Mouse (Mus musculus) erythroblast, adult 5-6 weeks (primary cell): Measurements from ENCODE around the gene Txn2. TPM values are rescaled to one million over a fixed set of nuclear protein-coding genes. Genes with fewer than 3 reads are reported as not detected.

Source experiments
- ATAC-seq: replicated peaks from 2 replicates; pipeline ENCODE4 v1.8.0; 2016; ENCODE audit warnings: moderate number of reproducible peaks, mild to moderate bottlenecking, moderate TSS enrichment, inconsistent platforms; ENCODE audit not compliant: poor library complexity, low FRiP score, severe bottlenecking
- total RNA-seq, 2 experiments: library from RNA; stranded (forward) in 1 of 2; stranded (reverse) in 1 of 2; fragments of 150-400 nt in 1 of 2; fragments of 200-764, 138-1000 nt in 1 of 2; gene quantifications; 2 replicates each; pipeline versions ENCODE4 v1.2.3 to v1.2.4; 2015 to 2017; ENCODE audit warnings: low replicate concordance in 2 of 2

Txn2 gene
- total RNA-seq (2015; ENCODE audit: low replicate concordance) (63.7 and 67.4 TPM in 2 replicates), total RNA-seq (2017; ENCODE audit: low replicate concordance) (16.9 and 29.4 TPM in 2 replicates)

DNA sequence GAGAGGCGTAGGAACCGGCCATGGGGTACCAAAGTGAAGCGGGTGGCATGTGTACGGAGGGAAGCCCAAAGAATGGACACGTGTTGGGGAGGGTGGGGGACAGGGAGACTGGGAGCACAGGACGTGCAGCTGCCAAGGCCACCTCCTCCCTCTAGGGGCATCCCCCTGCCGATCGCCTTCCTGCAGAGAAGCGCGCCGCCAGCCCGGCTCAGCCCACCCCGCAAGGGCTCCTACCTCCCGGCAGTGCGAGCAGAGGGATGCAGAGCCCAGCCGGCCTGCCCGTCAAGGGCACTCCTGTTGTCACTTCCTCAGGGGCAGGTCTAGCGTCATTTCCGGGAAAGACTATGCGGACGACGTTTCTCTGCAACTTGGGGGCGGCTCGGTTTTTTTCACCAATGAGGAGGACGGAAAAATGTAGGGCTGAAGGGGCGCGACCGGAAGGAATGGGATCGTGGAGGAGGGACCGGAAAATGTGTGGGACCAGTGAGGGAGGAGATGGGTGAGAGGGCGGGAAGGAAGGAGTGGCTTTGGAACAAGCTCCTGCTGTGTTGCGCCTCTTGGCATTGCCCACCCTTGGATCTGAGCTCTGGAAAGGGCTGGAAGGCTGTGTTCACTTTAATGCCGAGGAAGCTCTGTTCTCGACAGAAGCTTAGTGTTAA is at the start of gene Txn2:
Gene Txn2 (minus strand): TSS at position 334 of the 659 bp plus-strand sequence.
- peak; percentile 85 for ATAC-seq

DNA sequence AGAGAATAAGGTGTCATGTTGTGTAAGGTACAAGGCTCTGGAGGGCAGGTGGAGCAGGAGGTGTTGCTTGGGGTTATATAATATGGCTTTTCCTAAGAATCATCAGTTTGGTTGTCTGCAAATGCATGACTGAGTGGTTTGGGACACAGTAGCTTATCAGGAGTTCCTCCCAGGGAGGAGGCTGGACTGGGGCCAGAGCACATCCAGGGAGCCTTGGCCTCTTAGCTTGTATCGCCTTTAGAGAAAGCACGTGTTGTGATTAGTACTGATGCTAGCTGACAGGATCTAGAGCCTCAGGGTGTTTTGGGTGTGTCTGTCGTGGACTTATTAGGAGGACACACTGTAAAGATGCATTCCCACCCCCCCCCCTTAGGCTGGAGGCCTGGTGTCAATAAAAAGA is 48.9 kb upstream of the Txn2 start:
- peak; percentile 69 for ATAC-seq

DNA sequence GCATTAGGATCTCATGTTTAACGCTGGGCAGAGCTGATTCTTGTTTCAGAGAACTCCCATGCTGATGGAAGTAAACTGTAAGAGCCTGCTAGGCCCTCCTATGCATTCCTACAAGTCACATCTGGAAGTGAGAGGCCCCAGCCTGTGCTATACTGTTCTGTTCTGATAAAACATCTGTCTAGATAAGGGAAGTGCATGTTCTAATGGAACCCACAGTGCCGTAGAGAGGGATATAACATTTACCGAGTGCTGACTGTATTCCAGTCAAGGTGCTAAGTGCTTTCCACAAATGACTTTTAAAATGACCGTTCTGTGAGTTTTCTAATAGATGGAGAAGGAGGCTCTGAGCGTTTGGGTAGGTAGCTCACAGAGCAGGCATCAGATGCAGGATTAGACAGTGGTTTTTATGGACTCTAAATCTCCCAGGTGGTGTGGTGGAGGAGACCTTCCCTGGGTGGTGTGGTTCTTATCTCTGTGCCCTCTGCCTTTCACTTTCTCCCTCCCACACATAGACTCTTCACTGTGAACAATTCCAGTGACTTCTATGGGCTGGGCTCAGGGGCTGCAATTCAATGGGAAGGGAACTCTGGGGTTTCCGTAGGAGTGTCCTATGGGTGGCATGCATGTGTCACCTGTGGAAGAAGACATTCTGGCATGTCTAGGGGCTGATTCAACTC is 45.5 kb upstream of the Txn2 start:
- ATAC-seq: no peak

- ATAC-seq: peak; percentile 88
Measured at GRCm38 (mm10) chr15:77970470-77971292, 41.9 kb upstream of the Txn2 start, which contains the start of gene Eif3d. Eif3d (minus strand) TSS chr15:77970813.

- ATAC-seq: peak; percentile 18
Measured at GRCm38 (mm10) chr15:77969940-77970469, 41.2 kb upstream of the Txn2 start.

GRCm38 (mm10) chr15:77965117-77965528 is 36.3 kb upstream of the Txn2 start:
- peak; percentile 66 for ATAC-seq

GRCm38 (mm10) chr15:77962447-77962846 is 33.6 kb upstream of the Txn2 start:
- no peak for ATAC-seq

DNA sequence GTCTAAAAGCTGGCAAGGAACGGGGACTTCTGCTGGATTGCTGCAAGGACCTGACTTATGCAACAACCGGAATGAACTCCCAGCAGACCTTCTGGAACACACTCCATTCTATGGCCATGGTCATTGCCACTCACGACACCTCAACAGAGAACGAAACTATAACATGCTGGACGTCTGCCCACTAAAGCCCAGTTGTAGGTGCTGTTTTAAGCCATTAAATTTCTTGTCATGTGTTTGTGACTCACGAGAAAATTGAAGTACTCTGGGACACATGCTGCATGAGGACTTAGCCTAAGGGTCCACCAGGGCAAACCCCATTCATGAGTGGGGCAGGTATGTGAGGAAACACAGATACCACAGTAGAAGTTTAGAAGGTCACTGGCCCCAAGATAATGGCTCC is 31.9 kb upstream of the Txn2 start:
- ATAC-seq: no peak

GRCm38 (mm10) chr15:77958071-77958470 is 29.3 kb upstream of the Txn2 start:
- no peak for ATAC-seq

DNA sequence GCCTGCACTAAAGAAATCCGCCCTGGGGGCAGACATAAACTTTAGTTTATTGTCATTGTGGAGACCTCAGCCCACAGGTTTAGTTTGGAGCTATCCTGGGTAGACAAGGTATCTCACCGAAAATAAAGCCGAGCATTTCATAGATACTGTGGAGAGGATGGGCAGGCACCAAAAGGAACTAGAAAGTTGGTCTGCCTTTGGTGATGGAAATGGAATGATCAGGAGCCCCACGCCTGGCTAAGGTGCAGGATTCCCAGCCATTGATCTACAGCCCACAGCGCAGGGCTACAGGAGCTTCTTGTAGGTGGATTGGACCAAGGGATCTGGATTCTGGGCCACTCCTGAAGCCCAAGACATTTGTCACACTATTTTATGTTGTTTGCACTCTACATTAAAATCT is 28.8 kb upstream of the Txn2 start:
- no peak for ATAC-seq

DNA sequence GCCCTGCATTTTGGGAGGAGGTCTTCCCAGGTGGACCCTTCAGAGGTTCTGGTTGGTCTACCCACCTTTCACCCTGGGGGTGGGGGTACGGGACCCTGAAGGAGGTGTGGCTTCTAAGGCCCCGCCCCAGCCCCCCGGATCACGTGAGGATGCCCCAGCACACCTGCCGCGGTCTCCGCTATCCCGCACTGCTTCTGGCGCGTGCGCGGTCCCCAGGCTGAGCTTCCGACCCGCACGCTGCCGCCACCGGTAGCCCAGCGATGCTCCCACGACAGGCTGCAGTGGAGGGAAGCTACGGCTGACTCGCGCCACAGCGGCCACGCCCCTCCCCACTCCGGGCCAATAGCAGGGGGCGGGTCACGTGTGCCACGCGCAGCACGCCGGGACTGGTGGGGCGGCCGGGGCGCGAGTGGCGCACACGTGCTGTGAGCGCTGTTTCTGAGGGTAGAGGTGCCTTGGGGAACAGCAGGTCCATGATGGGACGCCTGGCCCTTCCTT is 27.6 kb upstream of the Txn2 start, which contains the start of gene Foxred2:
Gene Foxred2 (minus strand): TSS at position 319 of the 498 bp plus-strand sequence.
- ATAC-seq: peak; percentile 71

- no peak for ATAC-seq
Measured at GRCm38 (mm10) chr15:77955440-77956403, 26.9 kb upstream of the Txn2 start.

DNA sequence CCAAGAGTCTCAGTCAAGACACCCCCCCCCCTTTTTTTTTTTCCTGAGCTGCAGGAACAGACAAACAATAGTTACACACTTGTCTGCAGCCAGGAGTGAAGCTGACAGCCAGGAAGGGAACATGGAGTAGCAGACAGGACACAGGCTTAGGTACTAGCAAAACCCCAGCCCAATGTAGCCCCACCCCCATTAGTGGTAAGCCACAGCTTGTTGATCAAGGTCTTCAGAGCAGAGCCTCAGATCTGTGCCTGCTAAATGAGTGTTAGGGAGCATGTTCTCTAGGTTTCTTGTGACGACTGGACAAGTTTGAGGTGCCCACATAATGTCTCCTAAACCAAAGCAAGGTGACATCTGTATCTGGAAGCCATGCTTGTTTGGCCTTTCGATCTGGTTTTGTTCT is 25.6 kb upstream of the Txn2 start:
- ATAC-seq: no peak

- no peak for ATAC-seq
Measured at GRCm38 (mm10) chr15:77952921-77953320, 24.1 kb upstream of the Txn2 start.

DNA sequence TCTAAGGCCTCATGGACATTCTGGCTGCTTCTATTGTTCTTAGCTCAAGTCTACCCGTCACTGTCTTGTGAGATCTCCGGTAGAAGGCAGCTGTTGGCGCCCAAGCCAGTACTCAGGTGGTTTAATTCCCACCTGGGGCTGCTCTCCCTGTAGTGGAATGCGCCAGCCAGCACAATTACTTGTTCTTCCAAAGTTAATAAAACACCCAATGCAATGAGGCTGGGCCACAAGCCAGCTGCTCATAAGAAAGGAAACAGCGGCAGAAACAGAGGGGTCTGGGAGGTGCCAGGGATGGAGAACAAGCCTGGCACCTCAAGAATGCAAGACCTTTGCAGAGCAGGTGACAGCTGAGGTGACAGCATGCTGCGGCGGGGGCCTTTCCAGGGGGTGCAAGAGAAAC is 20.3 kb upstream of the Txn2 start:
- no peak for ATAC-seq

DNA sequence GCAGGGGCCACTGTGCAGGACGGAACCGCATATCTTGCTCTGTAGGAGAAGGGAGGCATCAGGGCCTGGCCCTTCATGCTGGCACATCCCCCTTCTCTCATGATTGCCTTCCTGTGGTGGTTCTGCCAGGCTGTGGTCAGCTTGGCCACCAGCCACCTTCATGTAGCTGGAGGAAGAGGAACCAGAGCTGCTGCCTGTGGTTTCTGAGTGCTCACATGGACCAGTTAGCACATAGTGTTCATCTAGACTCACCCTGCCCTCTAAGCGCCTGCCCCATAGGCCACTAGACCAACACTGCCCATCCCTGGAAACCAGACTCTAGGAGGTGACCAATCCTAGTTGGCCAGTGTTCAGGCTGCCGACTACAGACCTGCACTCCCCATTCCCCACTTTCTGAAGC is 16.9 kb upstream of the Txn2 start:
- no peak for ATAC-seq

- no peak for ATAC-seq
Measured at GRCm38 (mm10) chr15:77941563-77941962, 12.8 kb upstream of the Txn2 start.

DNA sequence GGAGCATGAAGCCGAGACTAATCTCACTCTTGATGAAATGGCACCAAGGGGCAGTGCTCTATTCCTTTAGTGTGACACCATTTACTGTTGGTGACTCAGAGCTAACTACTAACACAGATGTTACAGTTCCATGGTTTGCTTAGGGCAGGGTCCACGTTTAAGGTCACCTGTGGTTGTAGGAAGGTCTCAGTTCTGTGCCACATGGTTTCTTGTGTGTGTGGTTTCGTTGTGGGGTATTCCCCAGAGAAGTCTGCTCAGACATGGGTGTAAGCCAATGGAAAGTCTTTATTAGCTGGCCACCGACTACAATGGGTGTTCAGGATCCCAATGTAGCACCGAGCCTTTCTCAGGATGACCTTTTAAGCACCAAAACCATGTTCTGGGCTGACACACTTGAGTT is 9.7 kb upstream of the Txn2 start:
- ATAC-seq: no peak
